Mouse (Mus musculus): Measurements from ENCODE around the gene Gjc1.

The Gjc1 gene

GRCm38 (mm10) chr11:102814881-102815280, 4.6 kb downstream of the Gjc1 start:
- DNase-seq (ENCODE audit: low spot score) = no peak

GRCm38 (mm10) chr11:102810721-102811485, 8.6 kb downstream of the Gjc1 start:
- DNase-seq (ENCODE audit: low spot score) = no peak

GRCm38 (mm10) chr11:102808246-102808645, 11.3 kb downstream of the Gjc1 start:
- DNase-seq (ENCODE audit: low spot score) = no peak

DNA sequence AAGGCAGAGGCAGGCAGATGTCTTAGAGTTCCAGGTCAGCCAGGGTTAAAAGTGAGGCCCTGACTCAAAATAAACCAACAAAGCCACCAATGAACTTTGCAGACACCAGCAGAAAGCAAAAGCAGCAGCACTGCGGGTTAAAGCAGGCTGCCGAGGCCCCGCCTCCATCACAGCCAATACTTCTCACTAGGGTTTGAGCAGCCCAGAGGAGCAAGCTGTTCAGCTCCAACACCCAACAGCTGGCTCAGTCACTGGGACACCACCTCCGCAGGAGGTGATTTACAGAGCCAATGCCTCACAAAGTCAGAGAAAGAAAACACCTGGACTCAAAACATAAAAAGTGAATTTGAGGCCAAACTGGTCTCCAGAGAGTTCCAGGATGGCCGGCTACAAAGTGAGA, 16.0 kb downstream of the Gjc1 start:
- no peak for DNase-seq (ENCODE audit: low spot score)

DNA sequence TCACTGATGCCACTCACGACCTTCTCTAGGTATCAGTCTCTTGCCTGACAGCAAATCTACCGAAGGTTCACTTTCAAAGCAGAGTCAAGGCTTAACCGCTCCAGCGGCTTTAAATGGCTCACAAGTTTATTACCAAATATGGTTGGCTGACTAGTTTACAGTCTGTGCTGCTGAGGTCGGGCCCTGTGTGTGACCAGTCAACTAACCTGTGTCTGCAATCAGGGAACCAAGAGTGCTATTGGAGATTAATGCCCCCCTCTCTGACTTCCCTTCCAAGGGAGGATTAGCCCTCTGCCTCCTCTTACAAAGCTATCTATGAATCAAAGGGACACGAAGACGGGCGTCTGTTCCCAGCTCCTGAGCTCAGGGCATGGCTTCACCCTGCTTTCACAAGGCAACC, 25.3 kb downstream of the Gjc1 start:
- no peak for DNase-seq (ENCODE audit: low spot score)

- no peak for DNase-seq (ENCODE audit: low spot score)
Observed at GRCm38 (mm10) chr11:102791682-102792445, 27.6 kb downstream of the Gjc1 start.

DNA sequence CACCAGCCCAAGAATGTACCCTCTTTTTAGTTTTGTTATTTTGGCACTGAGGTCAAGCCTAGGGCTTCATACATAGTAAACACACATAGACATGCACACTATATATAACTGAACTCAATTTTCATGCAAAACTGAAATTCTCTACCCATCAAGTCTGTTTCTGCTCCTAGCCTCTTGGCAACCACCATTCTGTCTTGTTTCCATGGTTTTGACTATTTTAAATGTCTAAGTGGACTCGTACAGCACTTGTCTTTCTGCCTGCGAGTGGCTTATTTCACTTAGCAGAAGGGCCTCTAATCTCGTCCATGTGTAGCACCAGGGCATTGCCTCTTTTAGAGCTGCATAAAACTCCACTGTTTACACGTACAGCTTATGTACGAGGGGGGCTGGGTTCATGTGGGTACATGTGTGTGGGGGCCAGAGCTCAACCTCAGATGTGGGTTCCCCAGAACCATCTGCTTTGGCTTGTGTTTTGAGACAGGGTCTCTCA, 31.8 kb downstream of the Gjc1 start:
- DNase-seq (ENCODE audit: low spot score) = no peak

GRCm38 (mm10) chr11:102783443-102783842, 36.1 kb downstream of the Gjc1 start:
- no peak for DNase-seq (ENCODE audit: low spot score)

- no peak for DNase-seq (ENCODE audit: low spot score)
Observed at GRCm38 (mm10) chr11:102781523-102781922, 38.0 kb downstream of the Gjc1 start.

DNA sequence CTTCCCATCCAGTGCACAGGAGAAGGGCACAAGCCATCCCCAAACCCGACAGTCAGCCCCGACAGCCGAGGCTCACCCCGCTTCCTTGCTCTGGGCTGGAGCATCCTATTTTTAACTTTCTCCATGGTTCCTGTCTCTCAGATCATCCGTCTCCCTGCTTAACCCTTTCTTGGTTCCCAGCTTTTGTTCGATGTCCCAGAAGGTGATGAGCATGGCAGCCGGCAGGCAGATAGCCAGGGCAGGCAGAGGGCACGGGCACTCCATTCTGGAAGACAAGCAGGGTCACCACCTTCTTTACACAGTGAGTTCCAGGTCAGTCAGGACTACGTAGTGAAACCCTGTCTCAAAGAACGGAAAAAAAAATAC, 38.5 kb downstream of the Gjc1 start:
- DNase-seq (ENCODE audit: low spot score) = no peak

- no peak for DNase-seq (ENCODE audit: low spot score)
Observed at GRCm38 (mm10) chr11:102780271-102780985, 39.1 kb downstream of the Gjc1 start.

DNA sequence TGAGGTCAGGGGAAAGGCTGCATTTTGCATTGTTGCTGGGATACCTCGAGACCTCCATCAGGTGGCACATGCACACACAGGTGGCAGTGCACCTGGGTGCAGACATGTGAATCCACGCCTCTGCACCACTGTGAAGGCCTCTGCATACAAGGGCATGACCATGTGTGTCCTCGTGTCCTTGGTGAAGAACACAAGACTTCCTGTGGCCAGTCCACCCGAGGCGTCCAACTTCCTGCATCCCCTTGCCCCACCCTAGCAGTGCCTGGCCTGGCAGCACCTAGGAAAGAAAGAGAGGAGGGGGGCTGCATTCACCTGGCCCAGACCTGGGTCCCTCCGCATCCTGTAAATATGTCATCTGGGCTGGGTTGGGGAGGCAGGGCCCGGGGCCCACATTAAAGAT, 39.7 kb downstream of the Gjc1 start:
- DNase-seq (ENCODE audit: low spot score) = no peak

- no peak for DNase-seq (ENCODE audit: low spot score)
Observed at GRCm38 (mm10) chr11:102779081-102779638, 40.3 kb downstream of the Gjc1 start.

DNA sequence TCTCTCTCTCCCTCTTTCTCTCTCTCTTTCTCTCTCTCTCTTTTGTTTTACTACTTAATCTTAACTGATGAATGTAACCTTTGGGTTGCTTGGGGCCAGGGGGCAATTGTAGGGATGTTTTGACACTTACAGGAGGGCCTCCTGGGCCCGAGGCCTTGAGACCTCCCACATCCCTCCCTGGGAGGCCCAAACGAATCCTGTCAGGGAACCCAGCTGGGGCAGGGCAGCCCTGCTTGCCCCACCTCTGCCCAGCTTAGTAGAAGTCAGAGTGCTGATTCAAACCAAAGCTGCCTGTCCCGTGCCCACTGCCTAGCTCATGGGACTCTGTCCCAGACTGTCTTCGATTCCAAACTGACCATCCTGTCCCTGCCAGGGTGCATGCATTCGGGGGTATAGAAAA, 40.9 kb downstream of the Gjc1 start:
- no peak for DNase-seq (ENCODE audit: low spot score)

DNA sequence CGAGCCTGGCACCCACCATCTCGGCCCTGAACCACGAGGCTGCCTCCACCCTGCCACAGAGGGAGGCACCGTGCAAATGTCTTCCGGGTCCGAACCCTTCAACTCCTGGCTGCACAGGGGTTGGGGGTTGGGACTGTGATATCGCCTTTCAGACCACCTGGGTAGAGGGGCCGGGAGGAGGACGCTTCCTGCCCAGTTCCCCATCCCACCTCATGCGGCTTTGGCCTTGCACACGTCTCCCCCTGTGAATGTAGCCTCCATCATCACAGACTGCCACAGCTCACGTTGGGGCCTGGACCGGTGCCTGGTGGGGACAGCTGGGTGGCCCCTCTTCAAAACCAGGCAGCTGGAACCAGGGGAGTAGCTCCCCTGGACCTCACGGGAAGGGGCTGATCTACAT, 41.3 kb downstream of the Gjc1 start:
- DNase-seq (ENCODE audit: low spot score) = no peak

GRCm38 (mm10) chr11:102777598-102777997, 41.9 kb downstream of the Gjc1 start:
- peak; percentile 55 for DNase-seq (ENCODE audit: low spot score)

DNA sequence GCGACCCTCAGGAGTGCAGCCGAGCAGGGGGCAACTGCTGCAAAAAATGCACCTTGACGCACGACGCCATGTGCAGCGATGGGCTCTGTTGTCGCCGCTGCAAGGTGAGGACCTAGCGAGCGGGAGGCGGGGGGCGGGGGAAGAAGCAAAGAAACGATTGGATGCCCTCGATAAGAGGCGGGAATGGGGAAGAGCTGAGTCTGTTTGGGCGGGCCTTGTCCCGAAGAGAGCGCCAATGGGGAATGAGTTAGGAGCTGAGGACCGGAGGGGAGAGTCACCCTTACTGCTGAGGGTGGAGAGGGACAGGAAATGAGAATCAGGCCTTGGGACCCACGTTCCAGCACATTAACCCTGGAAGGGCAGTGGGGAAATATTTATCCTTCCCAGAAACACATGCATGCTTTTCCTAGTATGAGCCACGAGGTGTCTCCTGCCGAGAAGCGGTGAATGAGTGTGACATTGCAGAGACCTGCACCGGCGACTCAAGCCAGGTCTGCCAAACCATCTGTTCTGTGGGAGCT, 44.8 kb downstream of the Gjc1 start:
- DNase-seq (ENCODE audit: low spot score) = peak; percentile 67

DNA sequence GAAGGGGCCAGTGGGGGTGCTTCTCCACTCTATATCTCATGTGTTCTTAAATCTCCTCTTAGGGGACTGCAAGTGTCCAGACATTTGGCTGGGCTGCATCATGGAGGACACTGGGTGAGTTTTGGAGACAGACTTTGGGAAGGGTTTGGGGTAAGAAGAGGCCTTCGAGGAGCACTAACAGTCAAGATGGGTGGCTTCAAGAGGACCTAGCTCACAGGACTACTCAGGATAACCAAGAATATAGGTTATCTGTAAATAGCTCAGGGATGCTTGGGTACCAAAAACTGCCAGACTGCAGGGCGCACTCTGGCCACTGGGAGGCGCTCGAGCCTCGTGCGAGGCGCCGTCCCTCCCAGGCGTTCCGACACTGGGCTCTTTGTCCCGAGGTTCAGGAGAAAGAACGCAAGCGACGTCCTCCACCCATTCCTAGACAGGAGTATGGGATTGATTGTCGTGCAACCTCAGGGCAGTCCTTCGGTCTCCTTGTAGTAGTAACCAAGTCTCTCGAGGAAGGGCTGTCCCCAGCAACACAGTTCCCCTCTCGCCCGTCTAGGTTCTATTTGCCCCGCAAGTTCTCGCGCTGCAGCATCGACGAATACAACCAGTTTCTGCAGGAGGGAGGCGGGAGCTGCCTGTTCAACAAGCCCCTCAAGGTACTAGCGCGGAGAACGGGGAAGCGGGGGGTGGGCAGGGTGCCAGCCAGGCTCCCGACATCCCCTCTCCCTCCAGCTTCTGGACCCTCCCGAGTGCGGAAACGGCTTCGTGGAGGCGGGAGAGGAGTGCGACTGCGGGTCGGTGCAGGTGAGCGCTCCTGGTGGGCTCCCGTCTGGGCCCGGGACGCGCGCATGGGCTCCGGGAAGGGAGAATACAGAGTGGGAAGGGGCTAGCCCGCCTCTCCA, 45.5 kb downstream of the Gjc1 start:
- DNase-seq (ENCODE audit: low spot score) = peak; percentile 48

- no peak for DNase-seq (ENCODE audit: low spot score)
Observed at GRCm38 (mm10) chr11:102772771-102773700, 46.5 kb downstream of the Gjc1 start.

All from ovary, adult 18-20 months (tissue).